Mouse (Mus musculus) hindbrain, embryonic 13.5 days (tissue): ENCODE data around the gene Cstf1. TPM values are rescaled to one million over a fixed set of nuclear protein-coding genes. Genes with fewer than 3 reads are reported as not detected.

Source experiments
- polyA plus RNA-seq: library from polyadenylated mRNA; unstranded; fragments of >200 nt; fragmentation: Nextera tagmentation; extraction: Ambion mirVana; gene quantifications from 2 replicates; pipeline ENCODE4 v1.2.1, GENCODE M21; 2015

Cstf1 gene
- polyA plus RNA-seq, 1 experiment from 2014 or later = 25.2 TPM

Other genes starting within 250 kb of the Cstf1 start
- gene Mc3r, start 122.2 kb upstream of the Cstf1 start, polyA plus RNA-seq = 0.06 TPM in 2 replicates
- gene Fam210b, start 25.1 kb upstream of the Cstf1 start, polyA plus RNA-seq = 25.8 and 27.1 TPM in 2 replicates
- 26.7 and 26.8 TPM in 2 replicates for gene Aurka, start 146 bp upstream of the Cstf1 start, polyA plus RNA-seq
- gene Cass4, start 23.1 kb downstream of the Cstf1 start, polyA plus RNA-seq = 0.13 and 0.19 TPM in 2 replicates
- gene Rtf2, start 69.9 kb downstream of the Cstf1 start, polyA plus RNA-seq = 99.8 and 102 TPM in 2 replicates
- gene Gcnt7, start 87.9 kb downstream of the Cstf1 start, polyA plus RNA-seq = 1.6 and 1.9 TPM in 2 replicates
- 0.40 TPM in 1 of 2 replicates, not detected in the other for gene Fam209, start 101.8 kb downstream of the Cstf1 start, polyA plus RNA-seq
- 0.28 and 0.66 TPM in 2 replicates for gene Tfap2c, start 178.9 kb downstream of the Cstf1 start, polyA plus RNA-seq